Mouse (Mus musculus) megakaryocyte-erythroid progenitor cell, adult 5-6 weeks (primary cell): ENCODE measurements around the gene Sfta2. TPM values are rescaled to one million over a fixed set of nuclear protein-coding genes. Genes with fewer than 3 reads are reported as not detected.
A peak's percentile ranks its signal among the peaks of the same experiment; 100 is the strongest.

ENCODE experiments used
- ATAC-seq: replicated peaks from 2 replicates; pipeline ENCODE4 v1.8.0; 2016; ENCODE audit warnings: mild to moderate bottlenecking, inconsistent platforms; ENCODE audit not compliant: severe bottlenecking, poor library complexity, low FRiP score, low TSS enrichment
- total RNA-seq, 2 experiments: library from RNA; stranded (forward) in 1 of 2; stranded (reverse) in 1 of 2; fragments of 200-1000, 215-1000 nt in 1 of 2; fragments of >200 nt in 1 of 2; fragmentation: Nextera tagmentation in 1 of 2; gene quantifications; 2 replicates each; pipeline ENCODE4 v1.2.3; 2014 to 2017

Gene Sfta2
- total RNA-seq, 2 experiments from 2014 or later = not detected

- no peak for ATAC-seq
Measured at GRCm38 (mm10) chr17:35591219-35591578, 10.2 kb upstream of the Sfta2 start.

GRCm38 (mm10) chr17:35591731-35592130, 9.6 kb upstream of the Sfta2 start:
- no peak for ATAC-seq

- ATAC-seq = no peak
Measured at GRCm38 (mm10) chr17:35592131-35592530, 9.2 kb upstream of the Sfta2 start.

GRCm38 (mm10) chr17:35593786-35594185, 7.6 kb upstream of the Sfta2 start:
- no peak for ATAC-seq

GRCm38 (mm10) chr17:35594456-35594855, 6.9 kb upstream of the Sfta2 start:
- no peak for ATAC-seq

GRCm38 (mm10) chr17:35597399-35597798, 4.0 kb upstream of the Sfta2 start:
- no peak for ATAC-seq

GRCm38 (mm10) chr17:35601736-35602354, 496 bp downstream of the Sfta2 start:
- no peak for ATAC-seq

GRCm38 (mm10) chr17:35617127-35617526, 15.8 kb downstream of the Sfta2 start:
- no peak; the same call in 1 of the 2 replicates for ATAC-seq

- no peak for ATAC-seq
Measured at GRCm38 (mm10) chr17:35626537-35626936, 25.2 kb downstream of the Sfta2 start, which contains the start of gene Gm9573. TSS of gene Gm9573 (minus strand) at chr17:35626637.

GRCm38 (mm10) chr17:35633992-35634391, 32.6 kb downstream of the Sfta2 start:
- ATAC-seq = no peak

- no peak for ATAC-seq
Measured at GRCm38 (mm10) chr17:35635202-35635601, 33.9 kb downstream of the Sfta2 start.

GRCm38 (mm10) chr17:35635699-35636111, 34.4 kb downstream of the Sfta2 start:
- peak; percentile 58; the same call in 1 of the 2 replicates for ATAC-seq

- 0 out of 2 replicates have a peak, but pooled peaks have one; percentile 39 for ATAC-seq
Measured at GRCm38 (mm10) chr17:35636363-35636762, 35.0 kb downstream of the Sfta2 start.

- no peak for ATAC-seq
Measured at GRCm38 (mm10) chr17:35638475-35639190, 37.3 kb downstream of the Sfta2 start.

- no peak for ATAC-seq
Measured at GRCm38 (mm10) chr17:35639352-35639751, 38.0 kb downstream of the Sfta2 start.

GRCm38 (mm10) chr17:35643609-35644236, 42.4 kb downstream of the Sfta2 start, which contains the start of gene Mucl3:
TSS of gene Mucl3 (minus strand) at chr17:35643695.
- no peak for ATAC-seq

GRCm38 (mm10) chr17:35649429-35649828, 48.1 kb downstream of the Sfta2 start:
- ATAC-seq = no peak

- no peak for ATAC-seq
Measured at GRCm38 (mm10) chr17:35653086-35653485, 51.7 kb downstream of the Sfta2 start.

- ATAC-seq = no peak
Measured at GRCm38 (mm10) chr17:35665957-35666515, 64.7 kb downstream of the Sfta2 start.

- 0 out of 2 replicates have a peak, but pooled peaks have one; percentile 24 for ATAC-seq
Measured at GRCm38 (mm10) chr17:35666851-35667256, 65.5 kb downstream of the Sfta2 start.
